Mouse (Mus musculus): Measurements from ENCODE around the gene Gp1ba. TPM values are rescaled to one million over a fixed set of nuclear protein-coding genes. Genes with fewer than 3 reads are reported as not detected.

Gene Gp1ba
- 0.15 TPM in 2 replicates for polyA plus RNA-seq (2015; fragmentation: Nextera tagmentation; extraction: Ambion mirVana)

DNA sequence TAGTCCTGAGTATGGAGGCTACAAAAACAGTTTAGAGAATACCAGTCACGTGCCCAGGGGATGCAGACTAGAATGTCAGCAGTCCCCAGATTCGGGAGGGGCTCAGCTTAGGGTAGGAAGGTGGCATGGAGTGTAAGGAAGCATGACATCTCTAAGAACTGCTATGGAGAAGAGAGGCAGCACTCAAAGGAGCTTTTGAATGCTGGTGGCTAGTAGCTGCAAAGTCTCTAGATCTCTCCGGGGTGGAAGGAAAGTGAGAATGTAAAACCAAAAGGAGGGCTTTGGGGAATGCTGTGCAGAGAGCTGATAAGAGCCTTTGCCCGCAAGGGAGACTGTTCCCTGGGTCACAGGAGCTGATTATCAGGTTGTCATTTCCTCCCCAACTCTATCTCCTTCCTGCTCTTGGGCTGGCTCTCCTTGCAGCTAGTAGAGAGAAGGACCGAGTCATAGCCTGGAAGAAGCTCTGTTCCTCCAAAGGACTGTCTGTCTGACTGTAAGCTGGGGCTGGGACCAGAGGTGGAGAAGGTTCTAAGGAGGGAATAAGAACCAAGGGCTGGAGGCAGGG, at the start of gene Gp1ba:
Gene Gp1ba, plus strand, starts transcription at position 409 of the 565 bp plus-strand sequence.
- Histone ChIP-seq H3K36me3 (peaks cover 7% of the 10 kb centered on the region), H3K4me3 (replicated peaks) (no peak within 1 kb of the TSS), H3K27me3 (replicated peaks) (no peaks in the 10 kb centered on the region), H3K27ac (replicated peaks) (no peak within 1 kb of the TSS), H3K4me2 (no peak within 1 kb of the TSS), H3K9ac (replicated peaks) (no peak within 1 kb of the TSS), H3K4me1 (no peaks in the 10 kb centered on the region), H3K9me3 (replicated peaks) (no peaks in the 10 kb centered on the region)
- WGBS, result 54% methylated on average over 5 of the region's 5 CpGs
- no peak for ATAC-seq (ENCODE audit: low FRiP score)

DNA sequence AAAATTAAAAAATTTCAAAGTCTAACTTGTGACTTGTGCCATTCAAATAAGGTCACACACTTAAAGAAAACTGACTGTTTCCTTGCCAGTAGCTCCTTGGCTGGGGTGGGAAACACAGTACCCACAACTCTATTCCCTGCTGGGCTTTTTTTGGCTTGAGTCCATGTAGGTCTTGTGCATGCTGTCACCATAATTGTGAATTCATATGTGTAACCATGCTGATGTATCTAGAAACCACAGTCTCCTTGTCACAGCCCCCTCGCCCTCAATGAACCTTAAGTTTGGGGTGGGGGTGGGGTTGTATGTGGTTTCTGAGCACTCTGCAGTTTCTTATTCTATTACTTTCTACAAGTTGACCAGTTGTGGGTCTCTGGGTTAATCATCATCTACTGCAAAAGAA, 47.2 kb upstream of the Gp1ba start:
- H3K9me3 ChIP-seq (replicated peaks), result no peaks in the 10 kb centered on the region
- H3K27me3 ChIP-seq (replicated peaks), result no peaks in the 10 kb centered on the region
- no peak overlapping the region for H3K4me3 ChIP-seq (replicated peaks)
- H3K9ac ChIP-seq (replicated peaks), result no peak overlapping the region
- no peak overlapping the region for H3K27ac ChIP-seq (replicated peaks)
- no peak for ATAC-seq (ENCODE audit: low FRiP score)
- no peak overlapping the region for H3K4me2 ChIP-seq
- 85% methylated on average over 1 of the region's 1 CpGs for WGBS
- no peaks in the 10 kb centered on the region for H3K36me3 ChIP-seq
- H3K4me1 ChIP-seq, result peaks cover 11% of the 10 kb centered on the region; the same call in 1 of the 2 replicates

DNA sequence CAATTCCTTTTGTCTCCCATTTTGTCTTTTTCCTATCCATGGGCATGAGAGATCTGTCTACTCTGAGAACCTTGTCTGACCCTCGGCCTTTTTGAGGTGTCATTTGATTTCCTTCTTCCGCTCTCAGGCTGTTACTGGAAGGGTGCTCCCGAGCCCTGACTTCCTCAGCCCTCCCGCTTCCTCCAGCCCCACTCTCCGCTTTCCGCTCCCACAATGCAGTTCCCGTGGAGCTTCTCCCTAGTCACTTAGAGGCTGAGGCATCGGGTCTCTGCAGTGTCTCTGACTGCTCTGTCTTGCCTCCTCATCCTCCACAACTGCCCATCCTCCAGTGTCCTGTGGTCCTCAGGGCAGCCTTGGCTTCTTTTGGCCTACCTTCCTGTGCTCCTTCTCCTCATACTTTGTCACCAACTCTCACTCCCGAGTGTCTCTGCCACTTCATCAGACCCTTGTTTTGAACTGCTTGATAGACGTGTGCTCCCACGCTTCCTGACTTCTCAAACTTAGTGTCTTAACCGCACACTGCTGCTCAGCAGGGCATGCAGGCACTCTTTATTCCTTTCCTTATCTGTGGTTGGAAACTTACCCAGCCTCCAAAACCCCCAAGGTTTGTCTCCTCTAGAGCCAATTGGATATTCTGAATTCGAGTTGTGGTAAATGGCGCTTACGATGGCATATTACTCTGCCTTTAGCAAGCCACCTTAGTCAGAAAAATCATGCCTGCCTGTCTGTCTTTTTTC, 44.5 kb upstream of the Gp1ba start:
- no peak for ATAC-seq (ENCODE audit: low FRiP score)
- Histone ChIP-seq H3K27me3 (replicated peaks) (no peaks in the 10 kb centered on the region), H3K4me3 (replicated peaks) (no peak overlapping the region), H3K4me1 (peaks cover 11% of the 10 kb centered on the region; the same call in 1 of the 2 replicates), H3K9me3 (replicated peaks) (no peaks in the 10 kb centered on the region), H3K27ac (replicated peaks) (no peak overlapping the region), H3K9ac (replicated peaks) (no peak overlapping the region), H3K4me2 (no peak overlapping the region), H3K36me3 (peaks cover 24% of the 10 kb centered on the region)
- 86% methylated on average over 15 of the region's 15 CpGs for WGBS

DNA sequence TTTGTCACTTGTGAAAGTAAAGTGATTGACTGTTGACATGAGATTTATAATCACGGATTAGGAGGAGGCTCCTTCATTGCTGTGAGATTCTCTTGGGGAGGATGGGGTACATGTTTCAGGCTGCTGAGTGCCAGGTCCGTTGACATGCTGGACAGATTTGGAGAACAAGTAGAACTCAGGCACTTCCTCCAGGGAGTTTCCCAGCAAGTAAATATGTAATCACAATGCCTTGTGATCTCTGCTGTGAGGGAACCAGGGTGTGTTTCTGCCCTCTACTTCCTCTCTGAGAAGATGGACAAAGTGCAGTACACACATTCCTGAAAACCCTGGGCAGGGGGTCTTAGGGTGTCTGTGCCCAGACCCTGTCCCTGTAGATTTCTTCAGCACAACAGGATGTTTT, 43.3 kb upstream of the Gp1ba start:
- H3K4me1 ChIP-seq, result peaks cover 11% of the 10 kb centered on the region; the same call in 1 of the 2 replicates
- H3K27me3 ChIP-seq (replicated peaks), result no peaks in the 10 kb centered on the region
- WGBS, result 83% methylated on average over 2 of the region's 2 CpGs
- no peaks in the 10 kb centered on the region for H3K9me3 ChIP-seq (replicated peaks)
- H3K4me3 ChIP-seq (replicated peaks), result no peak overlapping the region
- no peak for ATAC-seq (ENCODE audit: low FRiP score)
- no peak overlapping the region for H3K4me2 ChIP-seq
- H3K27ac ChIP-seq (replicated peaks), result peak overlapping the region; percentile 38; the same call in 1 of the 2 replicates
- peaks cover 32% of the 10 kb centered on the region for H3K36me3 ChIP-seq
- H3K9ac ChIP-seq (replicated peaks), result no peak overlapping the region

DNA sequence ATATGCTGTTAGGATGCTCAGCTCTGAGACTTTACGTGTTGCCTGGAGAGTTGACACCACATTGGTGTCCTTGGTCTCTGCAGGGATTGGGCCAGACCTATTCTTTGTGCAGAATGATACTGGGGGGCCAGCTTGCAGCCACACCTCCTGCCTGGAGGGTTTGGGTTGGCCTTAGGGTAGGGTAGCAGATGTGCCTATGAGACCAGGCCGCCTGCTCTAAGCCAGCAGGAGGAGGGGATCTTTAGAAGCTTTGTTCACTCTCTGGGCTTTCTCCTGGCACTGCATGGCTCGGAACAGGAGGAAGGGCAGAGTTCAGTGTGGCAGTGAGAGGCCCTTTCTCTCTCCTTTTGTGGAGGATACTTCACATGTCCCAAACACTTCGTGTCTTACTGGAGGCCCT, 42.8 kb upstream of the Gp1ba start:
- H3K4me1 ChIP-seq, result peaks cover 11% of the 10 kb centered on the region; the same call in 1 of the 2 replicates
- no peak overlapping the region for H3K9ac ChIP-seq (replicated peaks)
- no peaks in the 10 kb centered on the region for H3K27me3 ChIP-seq (replicated peaks)
- H3K9me3 ChIP-seq (replicated peaks), result no peaks in the 10 kb centered on the region
- H3K36me3 ChIP-seq, result peaks cover 32% of the 10 kb centered on the region
- peak overlapping the region; percentile 38; the same call in 1 of the 2 replicates for H3K27ac ChIP-seq (replicated peaks)
- 52% methylated on average over 4 of the region's 4 CpGs for WGBS
- no peak overlapping the region for H3K4me2 ChIP-seq
- no peak overlapping the region for H3K4me3 ChIP-seq (replicated peaks)
- ATAC-seq (ENCODE audit: low FRiP score), result no peak

DNA sequence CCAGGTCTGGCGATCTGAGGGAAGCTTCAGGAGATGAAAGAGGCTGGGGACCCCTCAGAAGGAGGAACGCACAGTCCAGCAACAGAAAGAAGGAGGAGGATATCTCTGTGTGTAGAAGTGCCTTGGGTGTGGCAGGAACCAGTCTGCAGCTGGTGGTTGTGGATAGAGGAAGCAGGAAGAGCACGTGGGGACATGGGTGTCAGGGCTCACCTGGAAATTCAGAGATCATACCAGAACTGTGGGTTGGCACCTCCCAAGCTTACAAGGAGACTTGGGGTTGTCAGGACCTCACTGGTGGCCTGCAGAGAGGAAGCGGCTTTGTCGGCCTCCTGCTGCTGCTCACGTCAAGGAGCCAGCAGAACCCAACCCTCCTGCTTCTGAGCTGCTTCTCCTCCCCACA, 41.6 kb upstream of the Gp1ba start:
- no peak overlapping the region for H3K27ac ChIP-seq (replicated peaks)
- H3K9ac ChIP-seq (replicated peaks), result no peak overlapping the region
- 83% methylated on average over 6 of the region's 6 CpGs for WGBS
- peaks cover 11% of the 10 kb centered on the region; the same call in 1 of the 2 replicates for H3K4me1 ChIP-seq
- no peaks in the 10 kb centered on the region for H3K9me3 ChIP-seq (replicated peaks)
- H3K4me2 ChIP-seq, result no peak overlapping the region
- H3K27me3 ChIP-seq (replicated peaks), result no peaks in the 10 kb centered on the region
- no peak for ATAC-seq (ENCODE audit: low FRiP score)
- H3K4me3 ChIP-seq (replicated peaks), result no peak overlapping the region
- H3K36me3 ChIP-seq, result peaks cover 41% of the 10 kb centered on the region

DNA sequence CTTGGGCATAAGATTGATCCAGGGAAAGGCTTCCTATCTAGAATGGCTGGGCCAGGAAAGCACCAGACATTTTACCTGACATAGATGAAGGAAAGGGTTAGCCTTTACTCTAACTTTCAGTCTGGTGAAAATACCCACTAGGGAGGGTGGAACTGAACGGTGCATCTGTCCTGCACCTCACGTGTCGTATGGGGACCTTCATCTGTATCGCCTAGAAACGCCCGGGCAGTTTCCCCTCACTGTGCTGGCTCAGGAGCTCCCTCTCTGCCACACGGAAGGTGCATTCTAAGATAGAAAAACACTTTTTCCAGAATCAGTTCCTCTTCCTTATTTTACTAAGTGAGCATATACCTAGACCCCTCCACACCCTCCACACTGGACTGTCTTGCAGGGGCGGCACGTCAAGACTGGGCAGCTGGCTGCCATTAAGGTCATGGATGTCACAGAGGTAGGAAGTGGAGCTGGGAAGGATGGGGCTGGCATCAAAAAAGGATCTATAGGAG, 40.4 kb upstream of the Gp1ba start:
- Histone ChIP-seq H3K4me1 (peaks cover 11% of the 10 kb centered on the region; the same call in 1 of the 2 replicates), H3K9me3 (replicated peaks) (no peaks in the 10 kb centered on the region), H3K4me3 (replicated peaks) (no peak overlapping the region), H3K9ac (replicated peaks) (no peak overlapping the region), H3K4me2 (no peak overlapping the region), H3K36me3 (peaks cover 49% of the 10 kb centered on the region), H3K27ac (replicated peaks) (no peak overlapping the region), H3K27me3 (replicated peaks) (no peaks in the 10 kb centered on the region)
- no peak for ATAC-seq (ENCODE audit: low FRiP score)
- 91% methylated on average over 9 of the region's 9 CpGs for WGBS

DNA sequence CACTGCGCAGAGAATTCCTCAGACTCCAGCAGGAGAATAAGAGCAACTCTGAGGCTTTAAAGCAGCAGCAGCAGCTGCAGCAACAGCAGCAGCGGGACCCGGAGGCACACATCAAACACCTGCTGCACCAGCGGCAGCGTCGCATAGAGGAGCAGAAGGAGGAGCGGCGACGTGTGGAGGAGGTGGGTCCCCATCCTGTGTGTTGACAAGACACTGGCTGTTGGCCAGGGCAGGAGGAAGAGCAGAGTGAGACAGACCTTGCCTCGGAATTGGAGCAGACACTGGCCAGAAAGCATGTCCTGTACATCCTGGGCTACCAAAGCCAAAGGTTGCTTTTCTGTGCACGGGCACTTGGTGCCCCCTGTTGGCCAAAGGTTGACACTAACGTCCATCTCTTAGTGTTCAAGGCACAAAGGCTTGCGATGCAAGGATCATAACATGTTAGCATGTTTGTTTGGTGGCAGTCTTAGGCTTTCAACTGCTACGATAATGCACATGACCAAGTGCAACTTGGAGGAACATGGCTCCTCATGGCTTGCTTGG, 33.8 kb upstream of the Gp1ba start:
- H3K4me1 ChIP-seq, result no peaks in the 10 kb centered on the region
- peak; percentile 61; the same call in 1 of the 2 replicates for ATAC-seq (ENCODE audit: low FRiP score)
- no peak overlapping the region for H3K27ac ChIP-seq (replicated peaks)
- H3K4me2 ChIP-seq, result no peak overlapping the region
- 55% methylated on average over 14 of the region's 14 CpGs for WGBS
- no peak overlapping the region for H3K9ac ChIP-seq (replicated peaks)
- no peak overlapping the region for H3K4me3 ChIP-seq (replicated peaks)
- H3K9me3 ChIP-seq (replicated peaks), result no peaks in the 10 kb centered on the region
- H3K36me3 ChIP-seq, result peaks cover 84% of the 10 kb centered on the region
- H3K27me3 ChIP-seq (replicated peaks), result no peaks in the 10 kb centered on the region

DNA sequence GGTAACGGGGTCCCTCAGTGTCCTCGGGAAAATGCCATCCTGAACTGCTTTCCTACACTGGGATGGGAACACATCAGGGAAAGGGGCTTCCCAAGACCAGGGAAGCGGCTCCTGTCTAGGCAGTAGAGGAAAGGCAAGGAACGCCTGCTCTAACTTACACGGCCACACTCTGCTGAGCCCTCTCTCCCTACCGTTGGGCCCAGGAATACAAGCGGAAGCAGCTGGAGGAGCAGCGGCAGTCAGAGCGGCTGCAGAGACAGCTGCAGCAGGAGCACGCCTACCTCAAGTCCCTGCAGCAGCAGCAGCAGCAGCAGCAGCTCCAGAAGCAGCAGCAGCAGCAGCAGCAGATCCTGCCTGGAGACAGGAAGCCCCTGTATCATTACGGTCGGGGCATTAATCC, 32.2 kb upstream of the Gp1ba start:
- Histone ChIP-seq H3K9ac (replicated peaks) (no peak overlapping the region), H3K36me3 (peaks cover 91% of the 10 kb centered on the region), H3K27ac (replicated peaks) (no peak overlapping the region), H3K9me3 (replicated peaks) (no peaks in the 10 kb centered on the region), H3K4me2 (no peak overlapping the region), H3K4me1 (no peaks in the 10 kb centered on the region), H3K4me3 (replicated peaks) (no peak overlapping the region), H3K27me3 (replicated peaks) (no peaks in the 10 kb centered on the region)
- WGBS, result 80% methylated on average over 12 of the region's 12 CpGs
- ATAC-seq (ENCODE audit: low FRiP score), result no peak

DNA sequence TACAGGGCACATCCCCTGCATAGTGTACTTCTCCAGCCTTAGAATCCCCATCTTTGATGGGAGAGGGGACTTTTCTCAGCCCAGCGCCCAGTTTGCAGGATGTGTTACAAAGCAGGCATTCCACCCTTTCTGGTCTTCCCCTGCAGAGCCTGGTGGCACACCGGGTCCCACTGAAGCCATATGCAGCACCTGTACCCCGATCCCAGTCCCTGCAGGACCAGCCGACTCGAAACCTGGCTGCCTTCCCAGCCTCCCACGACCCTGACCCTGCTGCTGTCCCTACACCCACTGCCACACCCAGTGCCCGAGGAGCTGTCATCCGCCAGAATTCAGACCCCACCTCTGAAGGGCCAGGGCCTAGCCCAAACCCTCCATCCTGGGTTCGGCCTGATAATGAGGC, 31.3 kb upstream of the Gp1ba start:
- ATAC-seq (ENCODE audit: low FRiP score), result no peak
- Histone ChIP-seq H3K36me3 (peaks cover 90% of the 10 kb centered on the region), H3K4me3 (replicated peaks) (no peak overlapping the region), H3K4me1 (no peaks in the 10 kb centered on the region), H3K27ac (replicated peaks) (no peak overlapping the region), H3K9me3 (replicated peaks) (no peaks in the 10 kb centered on the region), H3K27me3 (replicated peaks) (no peaks in the 10 kb centered on the region), H3K4me2 (no peak overlapping the region), H3K9ac (replicated peaks) (no peak overlapping the region)
- 92% methylated on average over 9 of the region's 9 CpGs for WGBS

DNA sequence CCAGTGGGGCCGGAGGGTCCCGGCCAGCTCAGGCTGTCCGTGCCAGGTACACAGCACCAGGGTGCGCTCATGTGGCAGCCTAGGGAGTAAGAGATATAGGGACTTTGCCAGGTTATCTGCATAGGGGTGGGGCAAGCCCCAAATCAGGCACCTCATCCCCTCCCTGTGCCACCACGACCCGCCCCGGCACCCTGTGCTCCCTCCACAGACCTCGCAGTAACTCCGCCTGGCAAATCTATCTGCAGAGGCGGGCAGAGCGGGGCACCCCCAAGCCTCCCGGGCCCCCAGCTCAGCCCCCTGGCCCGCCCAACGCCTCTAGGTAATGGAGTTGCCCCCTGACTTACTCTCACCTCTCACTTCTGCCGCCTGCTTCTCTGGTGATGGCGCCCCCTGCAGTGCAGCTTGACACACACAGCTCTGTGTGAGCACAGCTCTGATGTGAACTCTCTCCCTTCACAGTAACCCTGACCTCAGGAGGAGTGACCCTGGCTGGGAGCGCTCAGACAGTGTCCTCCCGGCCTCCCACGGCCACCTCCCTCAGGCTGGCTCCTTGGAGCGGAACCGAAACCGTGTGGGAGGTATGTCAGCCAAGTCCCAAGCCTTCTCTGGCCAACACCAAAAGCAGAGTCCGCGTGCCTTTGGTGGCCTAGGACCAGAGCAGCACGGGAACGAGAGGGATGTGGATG, 30.4 kb upstream of the Gp1ba start:
- no peaks in the 10 kb centered on the region for H3K27me3 ChIP-seq (replicated peaks)
- H3K4me1 ChIP-seq, result no peaks in the 10 kb centered on the region
- no peaks in the 10 kb centered on the region for H3K9me3 ChIP-seq (replicated peaks)
- no peak overlapping the region for H3K9ac ChIP-seq (replicated peaks)
- no peak overlapping the region for H3K4me2 ChIP-seq
- no peak overlapping the region for H3K27ac ChIP-seq (replicated peaks)
- ATAC-seq (ENCODE audit: low FRiP score), result no peak
- H3K4me3 ChIP-seq (replicated peaks), result no peak overlapping the region
- 93% methylated on average over 25 of the region's 26 CpGs for WGBS
- H3K36me3 ChIP-seq, result peaks cover 91% of the 10 kb centered on the region
